Mouse (Mus musculus) megakaryocyte, embryonic 14.5 days (primary cell): ENCODE results near the gene Syce3. TPM values are rescaled to one million over a fixed set of nuclear protein-coding genes. Genes with fewer than 3 reads are reported as not detected.

Experiments used
- H3K27me3 ChIP-seq: replicated peaks from 2 replicates; pipeline ENCODE3; 2012; ENCODE audit warnings: inconsistent platforms
- H3K36me3 ChIP-seq: replicated peaks from 2 replicates; pipeline ENCODE3; 2012; ENCODE audit warnings: low read length, inconsistent platforms, mixed read lengths
- H3K4me1 ChIP-seq: 2 replicates; pipeline ENCODE4 v1.6.1; 2012; ENCODE audit warnings: inconsistent platforms
- H3K4me3 ChIP-seq: replicated peaks from 2 replicates; pipeline ENCODE3; 2012; ENCODE audit warnings: moderate library complexity, mild to moderate bottlenecking, inconsistent platforms
- H3K9me3 ChIP-seq: 2 replicates; pipeline ENCODE4 v1.6.1; 2012; ENCODE audit warnings: inconsistent platforms
- FLI1 ChIP-seq: IDR thresholded peaks from 2 replicates; pipeline ENCODE4 v1.6.1; 2012; ENCODE audit warnings: low read length, inconsistent platforms, mixed read lengths
- GATA1 ChIP-seq: IDR thresholded peaks from 3 replicates; pipeline ENCODE4 v1.6.1; 2012; ENCODE audit warnings: mixed read lengths, low read length, inconsistent platforms, borderline replicate concordance
- polyA plus RNA-seq: library from polyadenylated mRNA; stranded (reverse); fragments of >175 nt; gene quantifications from 2 replicates; pipeline ENCODE4 v1.2.3, GENCODE M21; 2012; ENCODE audit warnings: low replicate concordance; ENCODE audit not compliant: insufficient read depth

The Syce3 gene
- polyA plus RNA-seq, 1 experiment = not detected

DNA sequence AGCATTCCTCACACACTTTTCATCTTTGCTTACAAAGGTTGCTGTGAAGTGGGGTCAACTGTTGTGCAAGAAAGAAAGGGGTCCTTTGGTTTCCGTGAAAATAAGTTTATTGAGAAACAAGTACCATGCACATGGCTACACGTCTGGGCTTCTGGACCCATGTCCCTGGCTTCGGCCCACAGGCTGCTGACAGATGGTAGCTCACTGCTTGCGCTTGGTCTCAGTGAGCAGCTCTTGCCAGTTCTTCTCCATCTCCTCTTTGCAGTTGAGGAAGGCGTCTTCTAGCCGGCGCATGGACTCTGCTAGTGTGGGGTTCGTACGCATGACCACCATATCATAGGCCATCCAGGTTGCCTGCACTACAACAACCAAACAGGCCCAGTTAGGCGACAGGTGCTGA, 20.2 kb downstream of the Syce3 start:
- TF ChIP-seq GATA1 (no peak), FLI1 (no peak)
- Histone ChIP-seq H3K9me3 (no peaks in the 10 kb centered on the region), H3K4me3 (no peak overlapping the region), H3K36me3 (no peaks in the 10 kb centered on the region), H3K27me3 (peaks cover 57% of the 10 kb centered on the region), H3K4me1 (peaks cover 13% of the 10 kb centered on the region)

DNA sequence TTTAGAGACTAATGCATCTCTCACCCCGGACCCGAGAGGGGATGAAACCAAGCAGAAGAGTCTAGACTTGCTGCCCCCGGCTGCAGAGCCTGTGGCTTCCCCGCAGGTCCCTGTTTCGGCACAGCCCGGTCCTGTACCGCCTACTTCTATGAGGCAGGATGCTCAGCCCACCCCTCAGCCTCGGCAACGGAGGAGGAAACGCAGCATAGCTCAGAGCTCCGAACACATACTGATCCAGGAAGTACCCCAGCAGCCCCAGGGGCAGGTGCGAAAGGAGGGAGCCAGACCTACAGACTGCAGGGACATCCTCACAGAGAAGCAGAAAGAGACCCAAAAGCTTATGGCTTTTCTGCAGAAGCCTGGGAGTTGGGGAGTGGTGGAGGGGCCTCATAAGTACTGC, 23.2 kb downstream of the Syce3 start:
- H3K27me3 ChIP-seq = peaks cover 74% of the 10 kb centered on the region

DNA sequence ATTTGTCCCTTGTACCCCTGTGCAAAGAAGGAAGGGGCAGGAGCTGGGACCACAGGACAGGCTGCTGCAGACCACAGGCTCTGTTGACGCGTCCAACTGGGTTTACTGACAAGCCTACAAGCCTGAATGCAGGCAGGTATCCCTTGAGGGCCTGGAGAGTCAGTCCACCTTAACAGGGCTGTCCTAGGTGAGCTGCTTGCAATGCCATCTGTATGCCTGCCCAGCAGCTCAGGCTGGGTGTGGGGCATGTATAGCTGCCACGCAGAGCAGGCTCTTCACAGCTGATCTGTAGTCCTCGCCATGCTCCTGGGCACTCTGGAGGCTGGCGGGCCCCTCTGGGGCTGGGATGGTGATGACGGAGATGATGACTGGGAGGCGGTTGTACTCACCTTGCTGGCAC, 25.7 kb downstream of the Syce3 start, which contains the start of gene Klhdc7b:
Klhdc7b (plus strand) TSS at position 301 of the 400 bp plus-strand sequence.
- Histone ChIP-seq H3K27me3 (peaks cover 62% of the 10 kb centered on the region), H3K4me1 (peaks cover 6% of the 10 kb centered on the region), H3K36me3 (no peaks in the 10 kb centered on the region), H3K4me3 (no peak within 1 kb of the TSS), H3K9me3 (no peaks in the 10 kb centered on the region)
- TF ChIP-seq FLI1 (no peak), GATA1 (no peak)

More for the DNA sequence above, 23.2 kb downstream of the Syce3 start:
- H3K9me3 ChIP-seq = no peaks in the 10 kb centered on the region
- no peaks in the 10 kb centered on the region for H3K36me3 ChIP-seq
- no peak overlapping the region for H3K4me3 ChIP-seq
- peaks cover 5% of the 10 kb centered on the region; the same call in 1 of the 2 replicates for H3K4me1 ChIP-seq
- TF ChIP-seq FLI1 (no peak), GATA1 (no peak)

DNA sequence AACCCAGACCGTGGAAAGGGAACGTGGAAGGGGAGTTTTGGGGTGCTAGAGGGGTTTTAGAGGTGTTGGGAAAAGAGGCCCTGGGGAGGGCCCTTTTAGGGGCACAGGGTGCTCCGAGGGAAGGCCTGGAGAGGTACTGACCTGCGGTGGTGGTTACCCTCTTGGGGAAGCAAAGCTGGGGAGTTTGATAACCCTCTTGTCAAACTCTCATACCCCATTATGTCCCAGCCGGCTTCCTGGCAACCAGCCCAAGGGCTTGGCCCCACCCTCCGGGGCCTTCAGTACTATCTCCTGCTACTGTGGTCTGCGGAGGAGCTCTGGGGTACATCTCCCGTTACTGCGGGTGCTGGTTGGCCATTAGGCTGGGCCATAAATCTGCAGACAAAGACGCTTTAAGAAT, 30.9 kb downstream of the Syce3 start:
- TF ChIP-seq GATA1 = no peak
- no peak for TF ChIP-seq FLI1
- no peaks in the 10 kb centered on the region for H3K36me3 ChIP-seq
- peak overlapping the region; percentile 90 for H3K4me3 ChIP-seq
- no peaks in the 10 kb centered on the region for H3K9me3 ChIP-seq
- H3K4me1 ChIP-seq = peaks cover 37% of the 10 kb centered on the region
- H3K27me3 ChIP-seq = peaks cover 42% of the 10 kb centered on the region

DNA sequence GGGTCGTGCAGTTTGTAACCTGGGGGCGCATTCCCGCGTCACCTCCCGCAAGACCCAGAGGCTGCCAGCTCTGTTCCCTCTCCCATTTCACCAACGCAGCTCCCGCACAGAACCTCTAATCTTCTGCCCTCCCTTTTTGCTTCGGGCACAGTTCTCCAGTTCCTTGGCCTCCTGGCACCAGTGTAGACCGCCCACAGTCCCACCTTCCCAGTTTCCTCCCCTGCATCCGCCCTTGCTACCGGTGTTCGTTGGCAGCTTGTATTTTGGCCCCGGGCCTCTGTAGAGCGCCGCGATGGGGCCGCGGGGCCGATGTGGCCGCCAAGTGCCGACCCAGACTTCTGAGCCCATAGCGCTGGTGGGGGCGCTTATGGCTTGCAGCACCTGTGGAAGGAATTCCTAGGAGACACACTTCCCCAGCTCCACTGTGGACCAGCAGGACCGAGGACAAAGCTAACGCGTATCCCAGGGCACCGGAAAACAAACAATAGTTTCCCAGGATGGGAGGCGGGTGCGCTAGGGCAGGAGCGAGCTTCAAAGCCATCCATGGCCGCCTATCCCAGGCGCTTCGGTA, 31.4 kb downstream of the Syce3 start, which contains the start of gene Odf3b:
Odf3b (minus strand) TSS at position 452 of the 571 bp plus-strand sequence.
- peak within 1 kb of the TSS; percentile 90 for H3K4me3 ChIP-seq
- peaks cover 37% of the 10 kb centered on the region for H3K27me3 ChIP-seq
- TF ChIP-seq FLI1 (no peak), GATA1 (no peak)
- H3K36me3 ChIP-seq = no peaks in the 10 kb centered on the region
- no peaks in the 10 kb centered on the region for H3K9me3 ChIP-seq
- H3K4me1 ChIP-seq = peaks cover 43% of the 10 kb centered on the region

DNA sequence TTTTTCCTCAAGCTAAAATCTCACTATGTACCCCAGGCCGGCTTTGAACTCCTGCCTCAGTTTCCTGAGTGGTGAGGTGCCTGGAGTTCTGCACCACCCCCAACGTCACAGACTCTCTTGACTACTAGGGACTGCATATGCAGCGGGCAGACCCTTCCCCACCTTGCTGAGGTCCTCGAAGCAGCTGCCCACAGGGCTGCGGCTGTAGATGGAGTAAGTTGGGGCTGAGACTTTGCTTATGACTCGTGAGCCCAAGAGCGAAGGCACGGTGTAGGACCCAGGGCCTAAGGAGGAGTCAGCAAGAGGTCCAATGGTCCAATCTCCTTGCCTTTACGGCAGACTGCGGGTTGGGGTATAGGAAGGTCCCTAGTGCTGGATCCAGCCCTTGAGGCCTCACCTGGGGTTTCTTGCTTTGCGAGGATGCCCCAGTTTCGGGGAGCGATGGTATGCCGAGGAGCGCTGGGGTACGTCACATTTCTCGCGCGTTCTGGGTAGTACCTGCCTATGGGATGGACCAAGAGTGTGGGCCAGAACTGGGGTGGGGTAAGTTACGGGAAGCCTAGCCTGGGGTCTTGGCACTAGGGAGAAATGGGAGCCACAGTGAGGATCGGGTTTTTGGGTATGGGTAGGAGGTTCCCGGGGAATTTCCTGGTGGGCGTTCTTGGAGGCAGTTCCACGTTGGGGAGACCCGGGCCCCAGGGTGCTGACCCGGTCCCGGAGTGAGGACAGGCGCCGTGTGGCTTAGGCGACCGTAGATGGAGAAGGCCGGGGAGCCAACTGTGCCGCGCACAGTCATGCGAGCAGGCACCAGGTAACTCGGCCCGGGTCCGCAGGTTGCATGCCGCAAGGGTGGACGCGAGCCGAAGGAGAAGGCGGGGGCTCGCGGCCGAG, 32.1 kb downstream of the Syce3 start:
- Histone ChIP-seq H3K9me3 (no peaks in the 10 kb centered on the region), H3K4me1 (peaks cover 47% of the 10 kb centered on the region), H3K36me3 (no peaks in the 10 kb centered on the region), H3K4me3 (peak overlapping the region; percentile 90), H3K27me3 (peaks cover 34% of the 10 kb centered on the region)
- TF ChIP-seq GATA1 (no peak), FLI1 (no peak)

DNA sequence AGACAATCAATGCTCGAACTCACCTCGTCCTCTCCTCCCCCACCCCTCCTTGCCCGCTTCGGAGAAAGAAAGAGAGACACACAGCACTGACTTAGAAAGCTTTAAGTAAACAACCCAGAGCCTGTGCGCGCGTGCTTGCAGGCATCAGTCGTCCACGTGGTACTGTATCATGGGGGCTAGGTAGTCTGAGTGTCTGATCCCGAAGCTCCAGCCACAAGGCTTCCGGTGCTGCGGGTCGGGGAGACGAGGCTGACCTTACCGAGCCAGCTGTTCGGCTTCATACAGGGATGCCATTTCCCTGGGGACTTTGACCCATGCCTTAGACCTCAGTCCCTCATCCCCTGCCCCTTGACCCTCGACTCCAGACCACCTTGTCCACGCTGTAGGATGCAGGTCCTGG, 32.9 kb downstream of the Syce3 start:
- no peaks in the 10 kb centered on the region for H3K9me3 ChIP-seq
- TF ChIP-seq FLI1 (no peak), GATA1 (no peak)
- peaks cover 56% of the 10 kb centered on the region for H3K4me1 ChIP-seq
- peaks cover 5% of the 10 kb centered on the region for H3K36me3 ChIP-seq
- H3K4me3 ChIP-seq = no peak overlapping the region
- H3K27me3 ChIP-seq = peaks cover 27% of the 10 kb centered on the region

DNA sequence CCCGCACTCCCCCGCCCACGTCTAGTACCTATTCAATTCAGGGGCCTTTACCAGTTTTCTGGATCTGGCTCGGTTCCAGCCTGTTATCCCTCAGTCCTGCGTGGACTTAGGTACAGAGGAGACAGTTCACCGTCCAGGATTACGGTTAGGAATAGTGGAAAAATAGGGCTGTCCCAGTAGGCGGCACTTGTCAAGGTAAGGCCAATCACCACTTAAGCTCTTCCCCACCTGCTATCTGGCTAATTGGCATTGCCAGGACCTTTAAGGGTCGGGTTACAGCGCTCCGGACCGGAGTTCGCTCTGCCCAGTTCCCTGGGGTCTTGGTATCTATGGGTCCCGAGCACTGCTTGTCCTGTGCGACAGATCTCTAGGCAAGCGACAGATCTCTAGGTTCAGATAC, 33.3 kb downstream of the Syce3 start, which contains the start of gene Tymp:
Tymp (minus strand) TSS at position 83 of the 400 bp plus-strand sequence.
- Histone ChIP-seq H3K4me1 (peaks cover 60% of the 10 kb centered on the region), H3K9me3 (no peaks in the 10 kb centered on the region), H3K36me3 (peaks cover 9% of the 10 kb centered on the region), H3K4me3 (no peak within 1 kb of the TSS), H3K27me3 (peaks cover 27% of the 10 kb centered on the region)
- TF ChIP-seq GATA1 = no peak
- no peak for TF ChIP-seq FLI1

DNA sequence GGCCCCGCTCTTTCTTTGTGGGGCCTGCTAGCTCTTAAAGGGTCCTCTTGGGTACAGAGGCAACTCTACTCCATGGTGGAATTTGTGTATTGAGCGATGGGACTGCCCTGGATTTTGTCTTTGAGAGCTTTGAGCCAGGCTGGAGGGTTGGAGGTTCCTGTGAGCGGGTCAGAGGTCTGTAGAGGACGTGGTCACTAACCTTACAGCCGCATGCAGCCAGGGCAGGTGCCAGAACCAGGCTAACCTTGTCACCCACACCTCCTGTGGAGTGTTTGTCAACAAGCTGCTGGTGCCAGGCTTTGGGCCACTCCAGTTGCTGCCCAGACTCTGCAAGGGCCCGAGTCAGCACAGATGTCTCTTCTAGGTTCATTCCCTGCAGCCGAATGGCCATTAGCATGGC, 34.3 kb downstream of the Syce3 start:
- no peak overlapping the region for H3K4me3 ChIP-seq
- peaks cover 27% of the 10 kb centered on the region for H3K27me3 ChIP-seq
- H3K36me3 ChIP-seq = peaks cover 18% of the 10 kb centered on the region
- TF ChIP-seq GATA1 (no peak), FLI1 (no peak)
- no peaks in the 10 kb centered on the region for H3K9me3 ChIP-seq
- H3K4me1 ChIP-seq = peaks cover 69% of the 10 kb centered on the region
